Mouse (Mus musculus): ENCODE data around the gene Snrnp25. TPM values are rescaled to one million over a fixed set of nuclear protein-coding genes. Genes with fewer than 3 reads are reported as not detected.

Gene Snrnp25
- total and polyA plus RNA-seq, 3 experiments, result 130 to 158 TPM; not detected in 1

DNA sequence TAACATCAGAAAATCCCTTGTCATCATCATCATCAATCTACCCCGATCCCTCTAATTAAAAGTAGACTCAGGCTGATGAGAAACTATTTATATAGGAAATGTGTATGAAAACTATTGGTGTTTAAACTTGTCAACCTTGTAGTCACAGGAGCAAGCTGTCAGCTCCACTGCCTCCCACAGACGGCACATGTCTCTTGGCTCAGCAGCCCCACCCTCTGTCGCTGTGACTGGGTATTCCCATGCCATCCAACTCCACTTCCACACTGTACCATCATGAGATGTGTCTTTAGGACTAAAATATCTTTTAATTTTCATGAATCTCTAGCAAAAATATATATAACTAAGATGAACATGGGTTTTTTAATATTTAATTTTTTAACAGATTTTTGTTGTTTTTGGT lies 43.1 kb downstream of the Snrnp25 start:
- Histone ChIP-seq H3K27me3 (ENCODE audit: control insufficient read depth in 1 of 2, insufficient read depth in 2 of 2, low read length in 2 of 2) (no peaks in the 10 kb centered on the region), H3K4me3 (ENCODE audit: control insufficient read depth in 1 of 2, insufficient read depth in 1 of 2, low read depth in 2 of 2, low read length in 2 of 2) (no peak overlapping the region), H3K9ac (ENCODE audit: control insufficient read depth, low read depth, low read length, poor library complexity, severe bottlenecking) (no peak overlapping the region), H3K36me3 (ENCODE audit: control insufficient read depth in 1 of 2, insufficient read depth in 2 of 2, low read length in 2 of 2) (peaks cover 0 to 62% of the 10 kb centered on the region in 2 experiments; a peak in 2 of 4 replicates), H3K27ac (ENCODE audit: control insufficient read depth, low read depth, low read length) (no peak overlapping the region), H3K79me2 (ENCODE audit: control insufficient read depth, insufficient read depth, low read length, poor library complexity) (no peaks in the 10 kb centered on the region), H3K4me1 (ENCODE audit: control insufficient read depth in 1 of 2, insufficient read depth in 2 of 2, low read length in 2 of 2) (peaks cover 36 to 56% of the 10 kb centered on the region in 2 experiments), H3K9me3 (replicated peaks; ENCODE audit: insufficient read depth, low read length) (no peaks in the 10 kb centered on the region)
- no peak for DNase-seq (ENCODE audit: low read depth, low spot score)
- TF ChIP-seq JUND (IDR thresholded peaks at IDR 0.05; ENCODE audit: low read depth, low read length), result no peak
- no peak for TF ChIP-seq ZC3H11A (IDR thresholded peaks at IDR 0.05; ENCODE audit: low read depth, low read length)
- TF ChIP-seq RCOR1 (IDR thresholded peaks at IDR 0.05; ENCODE audit: low read depth, low read length), result no peak
- TF ChIP-seq MAZ (IDR thresholded peaks at IDR 0.05; ENCODE audit: low read depth, low read length), result no peak
- no peak for TF ChIP-seq MXI1 (IDR thresholded peaks at IDR 0.05; ENCODE audit: low read depth, low read length)
- no peak for TF ChIP-seq ZMIZ1 (IDR thresholded peaks at IDR 0.05; ENCODE audit: low read depth, low read length)
- TF ChIP-seq ETS1 (IDR thresholded peaks at IDR 0.05; ENCODE audit: low read depth, low read length), result no peak
- TF ChIP-seq POLR2A (IDR thresholded peaks at IDR 0.05; ENCODE audit: control insufficient read depth in 1 of 2, insufficient read depth in 1 of 2, low read depth in 1 of 2, low read length in 2 of 2, poor library complexity in 1 of 2), result no peak
- TF ChIP-seq CTCF (IDR thresholded peaks at IDR 0.05 in 2 of 3, conservative IDR thresholded peaks at IDR 0.05 in 1 of 3; ENCODE audit: control insufficient read depth in 1 of 3, insufficient read depth in 1 of 3, low read depth in 2 of 3, low read length in 3 of 3, poor library complexity in 1 of 3, severe bottlenecking in 1 of 3), result no peak
- no peak for TF ChIP-seq CHD2 (IDR thresholded peaks at IDR 0.05; ENCODE audit: low read length)
- TF ChIP-seq GABPA (IDR thresholded peaks at IDR 0.05; ENCODE audit: low read depth, low read length), result no peak
- no peak for TF ChIP-seq UBTF (IDR thresholded peaks at IDR 0.05; ENCODE audit: borderline replicate concordance, insufficient read depth, low read depth, low read length)
- no peak for TF ChIP-seq SMC3 (IDR thresholded peaks at IDR 0.05; ENCODE audit: low read depth, low read length)
- TF ChIP-seq ZNF384 (IDR thresholded peaks at IDR 0.05; ENCODE audit: low read depth, low read length), result no peak
- no peak for TF ChIP-seq POLR2AphosphoS5 (IDR thresholded peaks at IDR 0.05; ENCODE audit: borderline replicate concordance, low read depth, low read length)
- no peak for TF ChIP-seq MAFK (IDR thresholded peaks at IDR 0.05; ENCODE audit: borderline replicate concordance, low read depth, low read length)
- TF ChIP-seq SIN3A (IDR thresholded peaks at IDR 0.05; ENCODE audit: low read length), result no peak
- no peak for TF ChIP-seq MYB (IDR thresholded peaks at IDR 0.05; ENCODE audit: low read depth, low read length)
- no peak for TF ChIP-seq MYC (IDR thresholded peaks at IDR 0.05; ENCODE audit: low read depth, low read length)

DNA sequence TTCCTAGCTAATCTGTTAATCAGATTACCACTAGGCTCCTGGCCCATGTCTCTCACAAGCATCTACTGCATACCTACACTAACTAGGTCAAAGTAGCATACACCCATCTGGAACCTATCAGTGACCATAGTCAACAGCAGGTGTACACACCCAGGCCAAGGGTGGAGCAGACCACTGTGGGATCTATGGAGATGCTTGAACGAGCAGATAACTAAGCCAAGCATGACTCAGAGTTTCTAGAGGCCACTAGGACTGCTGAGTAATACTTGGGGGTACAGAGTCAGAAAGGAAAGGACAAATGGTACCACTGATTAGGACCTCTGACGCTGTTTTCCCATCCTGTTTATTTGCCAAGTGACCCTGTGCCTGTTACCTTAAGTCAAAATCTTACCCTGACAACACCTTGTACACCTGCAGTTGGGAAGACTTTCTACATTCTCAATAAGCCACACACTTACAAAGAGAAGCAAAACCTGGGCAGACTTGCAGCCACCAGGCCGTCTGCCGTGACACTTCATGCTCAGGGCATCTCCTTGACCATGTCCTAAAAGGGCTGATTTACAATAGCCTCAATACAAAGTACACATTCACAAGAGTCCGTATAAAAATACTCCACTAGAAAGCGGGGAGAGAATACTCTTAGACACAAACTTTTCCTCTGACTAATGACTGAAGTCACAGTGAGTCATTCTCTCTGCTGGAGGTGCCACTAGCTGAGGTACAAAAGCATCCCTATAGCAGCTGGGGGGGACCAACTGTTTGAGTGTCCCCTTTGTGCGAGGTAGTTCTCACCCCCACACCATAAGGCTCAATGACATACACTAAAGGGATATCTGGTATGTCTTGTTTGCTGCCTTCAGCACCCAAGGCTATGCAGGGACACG lies 45.9 kb downstream of the Snrnp25 start:
- Histone ChIP-seq H3K27ac (ENCODE audit: control insufficient read depth, low read depth, low read length) (peak overlapping the region; percentile 80), H3K36me3 (ENCODE audit: control insufficient read depth in 1 of 2, insufficient read depth in 2 of 2, low read length in 2 of 2) (peaks cover 0 to 42% of the 10 kb centered on the region in 2 experiments; a peak in 2 of 4 replicates), H3K9me3 (replicated peaks; ENCODE audit: insufficient read depth, low read length) (no peaks in the 10 kb centered on the region), H3K4me3 (ENCODE audit: control insufficient read depth in 1 of 2, insufficient read depth in 1 of 2, low read depth in 2 of 2, low read length in 2 of 2) (no peak overlapping the region), H3K27me3 (ENCODE audit: control insufficient read depth in 1 of 2, insufficient read depth in 2 of 2, low read length in 2 of 2) (no peaks in the 10 kb centered on the region), H3K79me2 (ENCODE audit: control insufficient read depth, insufficient read depth, low read length, poor library complexity) (no peaks in the 10 kb centered on the region), H3K4me1 (ENCODE audit: control insufficient read depth in 1 of 2, insufficient read depth in 2 of 2, low read length in 2 of 2) (peaks cover 24 to 37% of the 10 kb centered on the region in 2 experiments), H3K9ac (ENCODE audit: control insufficient read depth, low read depth, low read length, poor library complexity, severe bottlenecking) (peak overlapping the region; percentile 8; the same call in 1 of the 2 replicates)
- TF ChIP-seq SIN3A (IDR thresholded peaks at IDR 0.05; ENCODE audit: low read length) (peak; percentile 89), GABPA (IDR thresholded peaks at IDR 0.05; ENCODE audit: low read depth, low read length) (peak; percentile 65; the same call in 1 of the 2 replicates), E2F4 (IDR thresholded peaks at IDR 0.05; ENCODE audit: borderline replicate concordance, low read depth, low read length) (no peak), JUND (IDR thresholded peaks at IDR 0.05; ENCODE audit: low read depth, low read length) (peak; percentile 87), GATA1 (IDR thresholded peaks at IDR 0.05; ENCODE audit: low read depth, low read length) (peak; percentile 94), RCOR1 (IDR thresholded peaks at IDR 0.05; ENCODE audit: low read depth, low read length) (peak; percentile 85), MAFK (IDR thresholded peaks at IDR 0.05; ENCODE audit: borderline replicate concordance, low read depth, low read length) (peak; percentile 95), TAL1 (IDR thresholded peaks at IDR 0.05; ENCODE audit: low read length) (peak; percentile 91), ETS1 (IDR thresholded peaks at IDR 0.05; ENCODE audit: low read depth, low read length) (peak; percentile 97), MXI1 (IDR thresholded peaks at IDR 0.05; ENCODE audit: low read depth, low read length) (no peak), EP300 (IDR thresholded peaks at IDR 0.05; ENCODE audit: low read depth in 1 of 2, low read length in 2 of 2) (peak; percentile 97 to 99), MYC (IDR thresholded peaks at IDR 0.05; ENCODE audit: low read depth, low read length) (peak; percentile 75), TCF12 (IDR thresholded peaks at IDR 0.05; ENCODE audit: low read depth, low read length) (peak; percentile 95), KAT2A (conservative IDR thresholded peaks at IDR 0.05; ENCODE audit: low read depth, low read length) (no peak)
- DNase-seq (ENCODE audit: low read depth, low spot score), result peak; percentile 90
